Mouse (Mus musculus) left cerebral cortex, adult 2 months (tissue): ENCODE data around the gene Thumpd1. TPM values are rescaled to one million over a fixed set of nuclear protein-coding genes. Genes with fewer than 3 reads are reported as not detected.
A peak's percentile ranks its signal among the peaks of the same experiment; 100 is the strongest.
"Not testable (repeated sequence)": the region's sequence is repeated elsewhere in the genome, so short reads cannot be mapped to it uniquely, and the experiment has no call there.

Source experiments
- DNase-seq, 2 experiments: peaks; one replicate each; pipeline ENCODE4 v3.0.0; 2021 to 2022; ENCODE audit warnings: low spot score in 2 of 2, mixed read lengths in 1 of 2; ENCODE audit errors: extremely low spot score in 1 of 2
- H3K27ac ChIP-seq: fragments of 200-600 bp; 2 replicates; pipeline ENCODE4 v1.8.1; 2022
- H3K4me3 ChIP-seq: fragments of 200-600 bp; 2 replicates; pipeline ENCODE4 v1.8.1; 2022
- CTCF ChIP-seq: fragments of 200-600 bp; IDR thresholded peaks from 2 replicates; pipeline ENCODE4 v1.8.1; 2022; ENCODE audit warnings: antibody characterized with exemption, mild to moderate bottlenecking, moderate library complexity
- intact Hi-C: fragments of 180-260 bp; cut with DNase I; formaldehyde crosslinking; loops from one replicate; pipeline ENCODE4 v1.15.1; 2025
- total RNA-seq, 2 experiments: library from RNA; stranded (reverse); gene quantifications; 2 replicates each; pipeline ENCODE4 v1.2.3; 2021

The Thumpd1 gene
- total RNA-seq, 2 experiments from 2014 or later = 43.0 to 44.6 TPM

- no peak overlapping the region for H3K27ac ChIP-seq
- intact Hi-C loops = no loop called here
- no peak for DNase-seq
- no peak for TF ChIP-seq CTCF
- no peak overlapping the region for H3K4me3 ChIP-seq
These were observed 18.3 kb upstream of the Thumpd1 start for GRCm38 (mm10) chr7:119738877-119739276.

- H3K4me3 ChIP-seq, DNase-seq, intact Hi-C loops: not testable (repeated sequence)
- peak; percentile 25 for TF ChIP-seq CTCF
- peak overlapping the region; percentile 50; the same call in 1 of the 2 replicates for H3K27ac ChIP-seq
These were observed 10.7 kb upstream of the Thumpd1 start for GRCm38 (mm10) chr7:119731262-119731661.

- DNase-seq = no peak
- intact Hi-C loops = no loop called here
- TF ChIP-seq CTCF = no peak
- Histone ChIP-seq H3K27ac (peak overlapping the region; percentile 21; the same call in 1 of the 2 replicates), H3K4me3 (no peak overlapping the region)
These were observed 7.0 kb upstream of the Thumpd1 start for GRCm38 (mm10) chr7:119727621-119728020.

- no peak for DNase-seq
- no peak for TF ChIP-seq CTCF
- intact Hi-C loops = loop anchor here (5.0 kb wide), 2 partner anchors 71 to 176 kb away; partner anchors contain the start of genes Dcun1d3, Eri2, Lyrm1 and Rexo5
- Histone ChIP-seq H3K4me3 (peak overlapping the region; percentile 95), H3K27ac (peak overlapping the region; percentile 90)
These were observed 331 bp upstream of the Thumpd1 start for GRCm38 (mm10) chr7:119720947-119721310.

- TF ChIP-seq CTCF = no peak
- Histone ChIP-seq H3K4me3 (no peak overlapping the region), H3K27ac (no peak overlapping the region)
- DNase-seq = no peak
- intact Hi-C loops = no loop called here
These were observed 6.5 kb downstream of the Thumpd1 start for GRCm38 (mm10) chr7:119714111-119714510.

- no peak for DNase-seq
- intact Hi-C loops = no loop called here
- Histone ChIP-seq H3K4me3 (no peak overlapping the region), H3K27ac (no peak overlapping the region)
- no peak for TF ChIP-seq CTCF
These were observed 25.7 kb downstream of the Thumpd1 start for GRCm38 (mm10) chr7:119694926-119695325.

- Histone ChIP-seq H3K27ac (no peak overlapping the region), H3K4me3 (no peak overlapping the region)
- no peak for DNase-seq
- intact Hi-C loops = no loop called here
- no peak for TF ChIP-seq CTCF
These were observed 28.3 kb downstream of the Thumpd1 start for GRCm38 (mm10) chr7:119692302-119692701.

GRCm38 (mm10) chr7:119689726-119690125, 30.9 kb downstream of the Thumpd1 start, which contains the start of gene Acsm4:
TSS of gene Acsm4 (plus strand) at chr7:119690026.
- intact Hi-C loops = no loop called here
- no peak within 1 kb of the TSS for H3K4me3 ChIP-seq
- H3K27ac ChIP-seq = no peak within 1 kb of the TSS
- no peak for DNase-seq
- TF ChIP-seq CTCF = no peak

- intact Hi-C loops = no loop called here
- H3K4me3 ChIP-seq = no peak overlapping the region
These were observed 37.9 kb downstream of the Thumpd1 start for GRCm38 (mm10) chr7:119682699-119683098.

GRCm38 (mm10) chr7:119680107-119680506, 40.5 kb downstream of the Thumpd1 start:
- no peak for TF ChIP-seq CTCF
- Histone ChIP-seq H3K27ac (no peak overlapping the region), H3K4me3 (no peak overlapping the region)
- no peak for DNase-seq
- intact Hi-C loops = no loop called here

More at GRCm38 (mm10) chr7:119682699-119683098, 37.9 kb downstream of the Thumpd1 start:
- no peak for DNase-seq
- H3K27ac ChIP-seq = no peak overlapping the region
- TF ChIP-seq CTCF = no peak

GRCm38 (mm10) chr7:119673465-119673864, 47.1 kb downstream of the Thumpd1 start:
- DNase-seq = peak; percentile 26 to 37
- Histone ChIP-seq H3K27ac (no peak overlapping the region), H3K4me3 (no peak overlapping the region)
- peak; percentile 73 for TF ChIP-seq CTCF
- intact Hi-C loops = loop anchor here (1.0 to 2.0 kb wide), 2 partner anchors 154 to 655 kb away; partner anchors contain the start of genes Abca15 and Acsm5

GRCm38 (mm10) chr7:119670925-119671324, 49.7 kb downstream of the Thumpd1 start:
- Histone ChIP-seq H3K4me3 (no peak overlapping the region), H3K27ac (no peak overlapping the region)
- no peak for DNase-seq
- peak; percentile 50 for TF ChIP-seq CTCF
- intact Hi-C loops = no loop called here

- no peak for DNase-seq
- Histone ChIP-seq H3K4me3 (no peak overlapping the region), H3K27ac (no peak overlapping the region)
- TF ChIP-seq CTCF = no peak
- intact Hi-C loops = no loop called here
These were observed 50.2 kb downstream of the Thumpd1 start for GRCm38 (mm10) chr7:119670395-119670794.
